Mouse (Mus musculus): Measurements from ENCODE around the gene Slc12a1.

DNA sequence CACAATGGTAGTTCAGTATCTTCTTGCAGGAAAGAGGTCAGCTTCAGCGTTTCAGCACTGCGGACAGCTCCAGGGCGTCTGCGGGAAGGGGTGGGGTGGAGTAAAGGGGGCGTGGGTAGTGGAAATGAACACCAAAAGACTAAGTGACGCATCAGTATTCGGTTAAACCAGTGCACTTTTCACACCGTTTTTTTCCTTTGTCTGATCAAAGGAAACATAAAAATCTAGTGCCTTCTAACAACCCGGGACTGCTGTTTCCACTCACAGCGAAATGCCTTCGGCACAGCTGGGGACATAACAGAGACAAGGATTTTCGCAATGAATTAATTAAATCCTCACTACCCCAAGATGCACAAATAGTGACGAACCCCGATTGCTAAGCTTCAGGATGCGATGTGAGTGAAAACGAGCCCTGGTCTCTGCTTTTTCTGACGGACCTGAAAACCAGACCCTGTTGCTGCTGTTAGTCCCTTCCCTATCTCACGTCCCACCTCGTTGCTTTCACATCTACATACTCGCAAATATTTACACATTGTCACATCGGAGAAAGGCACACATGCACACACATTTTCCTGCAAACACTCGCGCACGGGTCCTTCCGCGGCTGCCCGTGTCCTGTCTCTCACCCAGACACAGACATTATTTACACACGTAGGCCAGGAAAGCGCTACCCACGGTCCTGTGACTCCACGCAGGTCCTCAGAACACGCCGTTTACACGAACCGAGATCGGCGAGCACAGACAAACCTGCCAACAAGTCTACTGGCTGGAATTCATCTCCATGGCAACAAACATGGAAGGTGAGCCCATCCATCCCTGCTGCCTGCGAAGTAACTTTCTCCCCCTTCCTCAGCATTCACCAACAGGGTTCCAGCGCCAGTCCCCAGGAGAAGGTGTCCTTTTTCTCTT lies 16.1 kb upstream of the Slc12a1 start, which contains the start of gene Ctxn2:
- no peak for TF ChIP-seq CTCF (conservative IDR thresholded peaks at IDR 0.05; ENCODE audit: low read length)
- no peak for TF ChIP-seq POU5F1 (IDR thresholded peaks at IDR 0.05; ENCODE audit: borderline replicate concordance, low read length)
- TF ChIP-seq NANOG (IDR thresholded peaks at IDR 0.05; ENCODE audit: borderline replicate concordance, low read length): no peak
